ENCODE assay signal across 24 mouse cellular contexts in genomic region chr10:17288231-17288630, GRCm38 (mm10).
DNase-seq lines count a peak whose midpoint lies in the region; TF ChIP-seq lines count a peak whose summit lies in the region.
"Had no signal": no experiment of that assay in that cellular context is flagged by ENCODE, and none has a peak within 500 bp of the region (broad histone marks: within the 10 kb centered on the region; RNA-seq: fewer than 3 reads in every experiment).

No protein-coding gene starts in this region.

- 30% methylated on average over 2 of the region's 2 CpGs for WGBS in cerebellum, adult 2 months

- DNase-seq in embryo, embryonic 11 days: peak; percentile 25
- DNase-seq in embryo, embryonic 10 days (ENCODE audit: low spot score): no peak
- DNase-seq in kidney, postnatal 4 days: peak; percentile 9 to 14
- DNase-seq in kidney, postnatal 25 days: no peak
- DNase-seq in Muller cell, postnatal 12 days (ENCODE audit: inconsistent ontology term): peak; percentile 83
- peak; percentile 23 for DNase-seq in ZHBTc4 (ENCODE audit: low read depth, low spot score)
- DNase-seq in cerebellum, adult 2 months: no peak
- DNase-seq: B cell, adult 2 months; cerebellum, adult 8-10 months; cerebellum, postnatal 25 days; gastrocnemius, adult 2 months; gastrocnemius, postnatal 36 days; heart, adult 2 months; kidney, postnatal 36 days; left cerebral cortex, postnatal 4 days; liver, postnatal 0 days; midbrain, embryonic 14.5 days; thymus, adult 2 months; thymus, postnatal 4 days had no signal

- no peak overlapping the region for H3K27ac ChIP-seq in cerebellum, adult 2 months (ENCODE audit: insufficient read depth, low read length)
- H3K27ac ChIP-seq: gastrocnemius, adult 2 months; heart, adult 2 months; hindbrain, embryonic 14.5 days; liver, embryonic 12.5 days; macrophage; neural tube, embryonic 15.5 days had no signal

- no peaks in the 10 kb centered on the region for H3K4me1 ChIP-seq in cerebellum, adult 2 months (ENCODE audit: control insufficient read depth, insufficient read depth, low read length)
- H3K4me1 ChIP-seq: heart, embryonic 12.5 days; liver, embryonic 12.5 days had no signal

- no peak overlapping the region for H3K4me3 ChIP-seq in cerebellum, adult 2 months (replicated peaks; ENCODE audit: insufficient read depth, low read depth, low read length)
- H3K4me3 ChIP-seq: gastrocnemius, adult 2 months; heart, adult 2 months; heart, embryonic 12.5 days; liver, embryonic 12.5 days; neural tube, embryonic 15.5 days had no signal

- no peak for TF ChIP-seq POLR2A in cerebellum, adult 2 months (IDR thresholded peaks at IDR 0.05; ENCODE audit: borderline replicate concordance, insufficient read depth, low read length)

- no peaks in the 10 kb centered on the region for H3K27me3 ChIP-seq in cerebellum, adult 2 months (ENCODE audit: control insufficient read depth, insufficient read depth, low read length)
- H3K27me3 ChIP-seq: heart, embryonic 12.5 days; liver, embryonic 12.5 days; neural tube, embryonic 15.5 days had no signal

- no peak for TF ChIP-seq CTCF in cerebellum, adult 2 months (IDR thresholded peaks at IDR 0.05; ENCODE audit: borderline replicate concordance, insufficient read depth, low read depth, low read length)

Comparison
In these comparisons a context has a peak if more than half of its experiments do, and no peak if none do; other contexts are left out.
1. DNase-seq: peak in embryo, embryonic 11 days (single experiment), kidney, postnatal 4 days (2 of 2), Muller cell, postnatal 12 days (single experiment) and ZHBTc4 (single experiment); none in embryo, embryonic 10 days (single experiment), kidney, postnatal 25 days (0 of 2) and cerebellum, adult 2 months (0 of 2).